Mouse (Mus musculus) gastrocnemius, postnatal 36 days (tissue): ENCODE data around the gene Bmf. TPM values are rescaled to one million over a fixed set of nuclear protein-coding genes. Genes with fewer than 3 reads are reported as not detected.
"Not testable (repeated sequence)": the region's sequence is repeated elsewhere in the genome, so short reads cannot be mapped to it uniquely, and the experiment has no call there.

ENCODE experiments used
- DNase-seq, 2 experiments: peaks; one replicate each; pipeline ENCODE4 v3.0.0; 2022
- intact Hi-C: fragments of 180-260 bp; cut with DNase I; formaldehyde crosslinking; loops from one replicate; pipeline ENCODE4 v1.15.1; 2025
- long read RNA-seq, 2 experiments: library from polyadenylated mRNA; stranded (forward); transcript quantifications; one replicate each; pipeline ENCODE4 v2.0.0; 2021
- total RNA-seq, 2 experiments: library from RNA; stranded (reverse); gene quantifications; 2 replicates each; pipeline ENCODE4 v1.2.3; 2021

Bmf gene
- 1 to 10 TPM; 2.9 to 6.0 TPM for total RNA-seq
- long read RNA-seq, experiment 1, partial matches to known transcripts: 0 of 1 reads
- long read RNA-seq, experiment 1, other reads (novel, unspliced or antisense): 1 of 1 reads
- long read RNA-seq, experiment 2, partial matches to known transcripts: 0 of 2 reads
- long read RNA-seq, experiment 2, other reads (novel, unspliced or antisense): 2 of 2 reads

- DNase-seq: peak; percentile 99 to 100
- intact Hi-C loops: loop anchor here (5.0 kb wide), 2 partner anchors 37 to 62 kb away; no protein-coding TSS in a partner anchor
Observed at GRCm38 (mm10) chr2:118549507-118550473, at the start of gene Bmf. Bmf (minus strand) TSS chr2:118549687.

- no peak for DNase-seq
- intact Hi-C loops: no loop called here
Observed at GRCm38 (mm10) chr2:118599087-118599486, 49.6 kb upstream of the Bmf start.

- intact Hi-C loops: no loop called here
- DNase-seq: peak; percentile 77 to 83
Observed at GRCm38 (mm10) chr2:118597673-118598568, 48.4 kb upstream of the Bmf start, which contains the start of gene Bub1b. Bub1b (plus strand) TSS chr2:118598211.

GRCm38 (mm10) chr2:118591083-118591482 lies 41.6 kb upstream of the Bmf start:
- intact Hi-C loops: no loop called here
- DNase-seq: no peak

GRCm38 (mm10) chr2:118587686-118588085 lies 38.2 kb upstream of the Bmf start:
- intact Hi-C loops: no loop called here
- no peak for DNase-seq

GRCm38 (mm10) chr2:118586013-118586412 lies 36.5 kb upstream of the Bmf start:
- no peak for DNase-seq
- intact Hi-C loops: no loop called here

- no peak for DNase-seq
- intact Hi-C loops: no loop called here
Observed at GRCm38 (mm10) chr2:118573135-118573534, 23.6 kb upstream of the Bmf start.

- DNase-seq: no peak
- intact Hi-C loops: no loop called here
Observed at GRCm38 (mm10) chr2:118572183-118572836, 22.8 kb upstream of the Bmf start.

GRCm38 (mm10) chr2:118570939-118571338 lies 21.5 kb upstream of the Bmf start:
- no peak for DNase-seq

GRCm38 (mm10) chr2:118567179-118567578 lies 17.7 kb upstream of the Bmf start:
- no peak for DNase-seq
- intact Hi-C loops: no loop called here

More at GRCm38 (mm10) chr2:118570939-118571338, 21.5 kb upstream of the Bmf start:
- intact Hi-C loops: no loop called here

GRCm38 (mm10) chr2:118562431-118562830 lies 12.9 kb upstream of the Bmf start:
- no peak for DNase-seq
- intact Hi-C loops: no loop called here

- intact Hi-C loops: no loop called here
- no peak for DNase-seq
Observed at GRCm38 (mm10) chr2:118562015-118562414, 12.5 kb upstream of the Bmf start.

- DNase-seq: no peak
- intact Hi-C loops: no loop called here
Observed at GRCm38 (mm10) chr2:118558426-118558825, 8.9 kb upstream of the Bmf start.

GRCm38 (mm10) chr2:118554356-118554990 lies 5.0 kb upstream of the Bmf start:
- peak in 1 of 2 experiments; percentile 39 for DNase-seq
- intact Hi-C loops: not testable (repeated sequence)

- DNase-seq: no peak
- intact Hi-C loops: loop anchor here (2.0 kb wide), 1 partner anchor 49 kb away; no protein-coding TSS in a partner anchor
Observed at GRCm38 (mm10) chr2:118551606-118552005, 2.1 kb upstream of the Bmf start.

GRCm38 (mm10) chr2:118548421-118549221 lies 866 bp downstream of the Bmf start:
- DNase-seq: peak in 1 of 2 experiments; percentile 40
- intact Hi-C loops: loop anchor here (5.0 kb wide), 2 partner anchors 36 to 61 kb away; no protein-coding TSS in a partner anchor

GRCm38 (mm10) chr2:118547541-118548016 lies 1.9 kb downstream of the Bmf start:
- intact Hi-C loops: loop anchor here (5.0 kb wide), 2 partner anchors 35 to 60 kb away; no protein-coding TSS in a partner anchor
- peak; percentile 36 to 49 for DNase-seq

GRCm38 (mm10) chr2:118546798-118547165 lies 2.7 kb downstream of the Bmf start:
- no peak for DNase-seq
- intact Hi-C loops: loop anchor here (5.0 kb wide), 2 partner anchors 34 to 59 kb away; no protein-coding TSS in a partner anchor
